Mouse (Mus musculus): ENCODE measurements around the gene Tssc4. TPM values are rescaled to one million over a fixed set of nuclear protein-coding genes. Genes with fewer than 3 reads are reported as not detected.

Gene Tssc4
- polyA plus RNA-seq, 1 experiment from 2014 or later, result 82.4 TPM

Other genes with a start within 250 kb of the Tssc4 start
- gene Th, start 138.1 kb upstream of the Tssc4 start, polyA plus RNA-seq (2015; fragmentation: Nextera tagmentation; extraction: Ambion mirVana), result 69.6 and 98.6 TPM in 2 replicates
- gene Ascl2, start 100.0 kb upstream of the Tssc4 start, polyA plus RNA-seq (2015; fragmentation: Nextera tagmentation; extraction: Ambion mirVana), result 0.55 and 0.98 TPM in 2 replicates
- 0.36 and 0.85 TPM in 2 replicates for gene Tspan32, start 64.2 kb upstream of the Tssc4 start, polyA plus RNA-seq (2015; fragmentation: Nextera tagmentation; extraction: Ambion mirVana)
- 365 and 369 TPM in 2 replicates for gene Cd81, start 16.5 kb upstream of the Tssc4 start, polyA plus RNA-seq (2015; fragmentation: Nextera tagmentation; extraction: Ambion mirVana)
- 2.0 and 3.1 TPM in 2 replicates for gene Trpm5, start 25.4 kb downstream of the Tssc4 start, polyA plus RNA-seq (2015; fragmentation: Nextera tagmentation; extraction: Ambion mirVana)
- 1.3 and 2.0 TPM in 2 replicates for gene Kcnq1, start 37.1 kb downstream of the Tssc4 start, polyA plus RNA-seq (2015; fragmentation: Nextera tagmentation; extraction: Ambion mirVana)

Data from neural tube, embryonic 13.5 days (tissue).